Mouse (Mus musculus) c-Kit-positive CD71-positive TER-119-negative erythroid progenitor cells, embryonic 14.5 days (primary cell): ENCODE results near the gene Tars.

Experiments used
- DNase-seq: peaks from one replicate; pipeline ENCODE4 v3.0.0-alpha.2; 2013; ENCODE audit warnings: low read depth

Tars gene

DNA sequence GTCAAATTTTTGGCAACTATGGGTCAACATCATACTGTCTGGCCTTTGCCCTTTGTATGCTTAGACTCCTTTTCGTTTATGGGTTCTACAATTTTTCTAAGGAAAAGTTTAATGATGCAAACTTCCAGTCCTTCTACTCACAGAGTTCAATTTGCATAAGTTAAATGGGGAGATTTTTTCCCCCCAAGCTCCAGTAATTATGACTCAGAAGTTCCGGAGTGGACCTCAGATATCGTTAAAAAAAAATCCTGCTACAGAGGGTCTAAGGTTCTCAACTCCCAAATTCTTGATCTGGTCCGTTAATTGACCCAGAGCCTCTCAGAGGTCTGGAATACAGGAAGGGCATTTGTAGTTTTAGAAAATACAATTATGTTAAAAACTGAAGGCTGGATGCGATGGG lies 37.6 kb downstream of the Tars start:
- no peak for DNase-seq

- DNase-seq = no peak
Measured at GRCm38 (mm10) chr15:11360888-11361287, 38.6 kb downstream of the Tars start.

GRCm38 (mm10) chr15:11357501-11357900 lies 42.0 kb downstream of the Tars start:
- DNase-seq = no peak

DNA sequence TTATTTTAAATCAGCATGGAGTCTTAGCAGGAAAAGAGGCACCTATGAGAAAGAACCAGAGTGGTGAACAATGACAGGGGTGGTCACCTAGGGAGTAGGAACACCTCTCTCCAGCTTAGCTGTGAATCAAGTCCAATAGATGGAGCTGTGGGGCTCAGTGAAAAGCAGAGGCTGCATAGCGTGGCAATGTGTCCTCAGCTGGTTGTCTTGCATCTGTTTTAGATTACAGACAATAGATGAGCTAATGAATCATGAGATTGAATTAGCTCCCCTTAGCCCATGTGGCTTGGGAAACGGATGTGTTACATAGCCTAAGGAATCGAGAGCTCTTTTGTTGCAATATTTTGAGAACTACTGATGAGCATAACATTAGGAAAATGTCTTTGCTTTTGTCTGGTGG lies 43.6 kb downstream of the Tars start:
- DNase-seq = no peak

DNA sequence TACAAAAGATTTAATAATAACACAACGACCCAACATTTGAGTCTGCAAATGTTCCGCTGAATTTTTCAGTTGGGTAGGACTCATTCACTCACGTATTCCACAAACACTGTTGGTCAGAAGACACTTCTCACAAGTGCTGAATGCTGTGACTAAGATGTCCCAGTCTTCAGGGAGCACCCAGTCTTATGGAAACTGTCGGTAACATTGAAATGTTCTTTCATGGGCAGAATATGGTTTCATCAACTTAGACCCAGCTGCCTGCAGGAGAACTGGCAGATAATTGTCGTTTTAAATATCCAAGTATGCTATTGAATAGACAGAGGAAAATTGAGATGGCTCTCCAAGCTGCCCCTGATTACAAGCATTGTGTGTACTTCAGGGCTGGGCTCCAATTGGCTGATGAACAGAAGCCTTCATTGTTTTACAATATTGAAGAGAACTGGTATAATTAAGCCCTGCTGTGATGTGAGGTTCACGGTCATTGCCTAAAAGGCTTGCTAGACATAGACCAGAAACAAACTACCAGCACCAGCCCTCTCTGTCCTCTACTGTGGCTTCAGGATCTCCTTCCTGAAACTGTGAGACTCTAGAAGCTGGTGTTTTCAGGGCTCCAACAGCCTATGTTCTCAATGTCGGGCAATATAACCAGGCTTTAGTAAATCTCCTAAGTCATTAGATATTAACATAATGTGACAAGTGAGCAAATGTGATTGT lies 59.8 kb downstream of the Tars start:
- no peak for DNase-seq
